Mouse (Mus musculus) midbrain, postnatal 0 days (tissue): Measurements from ENCODE around the gene Olfr1246. TPM values are rescaled to one million over a fixed set of nuclear protein-coding genes. Genes with fewer than 3 reads are reported as not detected.
A peak's percentile ranks its signal among the peaks of the same experiment; 100 is the strongest.

Source experiments
- ATAC-seq: fragments of 200-750 bp; cut with Nextera tagmentation; 2 replicates; pipeline ENCODE4 v1.8.0; 2017; ENCODE audit warnings: moderate number of reproducible peaks, mild to moderate bottlenecking, moderate TSS enrichment, moderate library complexity; ENCODE audit not compliant: low FRiP score
- DNase-seq: peaks from one replicate; pipeline ENCODE4 v3.0.0-alpha.2; 2015; ENCODE audit warnings: low spot score
- H3K27ac ChIP-seq: fragments of 300-500 bp; sonication (generic); 2 replicates; pipeline ENCODE4 v1.5.1; 2014; ENCODE audit warnings: low read depth, mild to moderate bottlenecking, low read length, mixed read lengths
- H3K27me3 ChIP-seq: fragments of 300-500 bp; sonication (generic); 2 replicates; pipeline ENCODE4 v1.6.1; 2014; ENCODE audit warnings: low read length, control low read depth, mixed read lengths; ENCODE audit not compliant: insufficient read depth
- H3K36me3 ChIP-seq: fragments of 300-500 bp; sonication (generic); 2 replicates; pipeline ENCODE4 v1.6.1; 2014; ENCODE audit warnings: low read length, control low read depth, mixed read lengths; ENCODE audit not compliant: insufficient read depth
- H3K4me1 ChIP-seq: fragments of 300-500 bp; sonication (generic); 2 replicates; pipeline ENCODE4 v1.6.1; 2014; ENCODE audit warnings: mild to moderate bottlenecking, control low read depth, antibody characterized with exemption, low read length, mixed read lengths; ENCODE audit not compliant: insufficient read depth
- H3K4me2 ChIP-seq: fragments of 300-500 bp; sonication (generic); 2 replicates; pipeline ENCODE4 v1.6.1; 2014; ENCODE audit warnings: low read depth, mild to moderate bottlenecking, low read length, mixed read lengths; ENCODE audit not compliant: poor library complexity, severe bottlenecking
- H3K4me3 ChIP-seq: fragments of 300-500 bp; sonication (generic); 2 replicates; pipeline ENCODE4 v1.5.1; 2014; ENCODE audit warnings: low read depth, mild to moderate bottlenecking, low read length, moderate library complexity
- H3K9ac ChIP-seq: fragments of 300-500 bp; sonication (generic); replicated peaks from 2 replicates; pipeline ENCODE4 v1.6.1; 2014; ENCODE audit warnings: mild to moderate bottlenecking, low read length, moderate library complexity, mixed read lengths; ENCODE audit not compliant: poor library complexity, severe bottlenecking
- H3K9me3 ChIP-seq: fragments of 300-500 bp; sonication (generic); 2 replicates; pipeline ENCODE4 v1.6.1; 2016; ENCODE audit warnings: low read length, control low read depth
- CTCF ChIP-seq: IDR thresholded peaks from 2 replicates; pipeline ENCODE4 v1.5.1; 2016; ENCODE audit warnings: antibody characterized with exemption, mild to moderate bottlenecking
- WGBS: fragments of 180-500 bp; shearing (Covaris S2); extraction: QIAGEN DNeasy Blood & Tissue Kit; methylation state at CpG from one replicate; pipeline ENCODE4 v1.1.7; 2014; 5-methylcytosine and 5-hydroxymethylcytosine counted together
- polyA plus RNA-seq: library from polyadenylated mRNA; unstranded; fragments of >200 nt; fragmentation: Nextera tagmentation; extraction: Ambion mirVana; gene quantifications from 2 replicates; pipeline ENCODE4 v1.2.1, GENCODE M21; 2015
- total RNA-seq: library from RNA; depleted of rRNA; stranded (reverse); fragments of >200 nt; gene quantifications from 2 replicates; pipeline ENCODE4 v1.2.3, GENCODE M21; 2014; rRNA removed

Gene Olfr1246
- total and polyA plus RNA-seq, 2 experiments from 2014 or later, result not detected

DNA sequence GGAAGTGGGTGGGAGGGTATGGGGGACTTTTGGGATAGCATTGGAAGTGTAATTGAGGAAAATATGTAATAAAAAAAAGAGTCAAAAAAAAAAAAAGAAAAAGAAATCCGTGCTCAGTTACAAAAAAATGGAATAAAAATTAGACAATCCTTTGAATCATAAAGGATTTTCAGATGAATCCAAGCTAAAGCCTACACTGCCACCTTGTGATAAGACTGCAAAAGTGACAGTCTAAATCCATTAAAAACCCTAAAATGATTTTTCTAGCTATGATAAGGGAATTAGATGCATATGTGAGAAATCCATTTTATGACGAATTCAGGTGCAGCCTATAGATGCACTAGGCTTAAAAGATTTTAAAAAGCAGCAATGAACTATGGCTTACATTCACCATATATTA lies 48.4 kb downstream of the Olfr1246 start:
- H3K4me3 ChIP-seq, result no peak overlapping the region
- H3K4me1 ChIP-seq, result no peaks in the 10 kb centered on the region
- TF ChIP-seq CTCF, result peak; percentile 82
- 38% methylated on average over 2 of the region's 2 CpGs for WGBS
- no peaks in the 10 kb centered on the region for H3K36me3 ChIP-seq
- ATAC-seq, result peak; percentile 38; the same call in 1 of the 2 replicates
- no peaks in the 10 kb centered on the region for H3K27me3 ChIP-seq
- no peak overlapping the region for H3K4me2 ChIP-seq
- H3K27ac ChIP-seq, result no peak overlapping the region
- no peaks in the 10 kb centered on the region for H3K9me3 ChIP-seq
- H3K9ac ChIP-seq, result no peak overlapping the region
- peak; percentile 69 for DNase-seq

- no peak for TF ChIP-seq CTCF
- Histone ChIP-seq H3K36me3 (no peaks in the 10 kb centered on the region), H3K9ac (no peak overlapping the region), H3K27me3 (no peaks in the 10 kb centered on the region), H3K9me3 (no peaks in the 10 kb centered on the region), H3K4me3 (no peak overlapping the region), H3K4me2 (no peak overlapping the region), H3K27ac (no peak overlapping the region), H3K4me1 (no peaks in the 10 kb centered on the region)
- 67% methylated on average over 1 of the region's 1 CpGs for WGBS
- no peak for DNase-seq
- no peak for ATAC-seq
Measured at GRCm38 (mm10) chr2:89539923-89540322, 53.0 kb downstream of the Olfr1246 start.

Other genes starting within 250 kb of the Olfr1246 start
- gene Olfr1234, start 228.3 kb downstream of the Olfr1246 start, total RNA-seq, result not detected in 2 replicates
- not detected in 2 replicates for gene Olfr1234, start 228.3 kb downstream of the Olfr1246 start, polyA plus RNA-seq
- not detected in 2 replicates for gene Olfr1238, start 183.5 kb downstream of the Olfr1246 start, total RNA-seq
- not detected in 2 replicates for gene Olfr1238, start 183.5 kb downstream of the Olfr1246 start, polyA plus RNA-seq
- gene Olfr1239, start 172.8 kb downstream of the Olfr1246 start, total RNA-seq, result not detected in 2 replicates
- gene Olfr1239, start 172.8 kb downstream of the Olfr1246 start, polyA plus RNA-seq, result not detected in 2 replicates
- gene Olfr1240, start 150.2 kb downstream of the Olfr1246 start, total RNA-seq, result not detected in 2 replicates
- gene Olfr1240, start 150.2 kb downstream of the Olfr1246 start, polyA plus RNA-seq, result not detected in 2 replicates
- not detected in 2 replicates for gene Olfr1241, start 106.0 kb downstream of the Olfr1246 start, total RNA-seq
- gene Olfr1241, start 106.0 kb downstream of the Olfr1246 start, polyA plus RNA-seq, result not detected in 2 replicates
- gene Olfr1242, start 94.8 kb downstream of the Olfr1246 start, total RNA-seq, result not detected in 2 replicates
- not detected in 2 replicates for gene Olfr1242, start 94.8 kb downstream of the Olfr1246 start, polyA plus RNA-seq
- gene Olfr1243, start 61.7 kb downstream of the Olfr1246 start, total RNA-seq, result not detected in 2 replicates
- gene Olfr1243, start 61.7 kb downstream of the Olfr1246 start, polyA plus RNA-seq, result not detected in 2 replicates
- gene Olfr1245, start 14.7 kb downstream of the Olfr1246 start, total RNA-seq, result not detected in 2 replicates
- gene Olfr1245, start 14.7 kb downstream of the Olfr1246 start, polyA plus RNA-seq, result not detected in 2 replicates
- not detected in 2 replicates for gene Olfr1247, start 21.0 kb upstream of the Olfr1246 start, total RNA-seq
- not detected in 2 replicates for gene Olfr1247, start 21.0 kb upstream of the Olfr1246 start, polyA plus RNA-seq
- not detected in 2 replicates for gene Olfr1248, start 25.1 kb upstream of the Olfr1246 start, total RNA-seq
- gene Olfr1248, start 25.1 kb upstream of the Olfr1246 start, polyA plus RNA-seq, result not detected in 2 replicates
- not detected in 2 replicates for gene Olfr1249, start 41.8 kb upstream of the Olfr1246 start, total RNA-seq
- not detected in 2 replicates for gene Olfr1249, start 41.8 kb upstream of the Olfr1246 start, polyA plus RNA-seq
- not detected in 2 replicates for gene Olfr1250, start 68.3 kb upstream of the Olfr1246 start, total RNA-seq
- gene Olfr1250, start 68.3 kb upstream of the Olfr1246 start, polyA plus RNA-seq, result not detected in 2 replicates
- gene Olfr1251, start 78.8 kb upstream of the Olfr1246 start, total RNA-seq, result not detected in 2 replicates
- not detected in 2 replicates for gene Olfr1251, start 78.8 kb upstream of the Olfr1246 start, polyA plus RNA-seq
- not detected in 2 replicates for gene Olfr1252, start 131.9 kb upstream of the Olfr1246 start, total RNA-seq
- not detected in 2 replicates for gene Olfr1252, start 131.9 kb upstream of the Olfr1246 start, polyA plus RNA-seq
- gene Olfr1253, start 163.9 kb upstream of the Olfr1246 start, total RNA-seq, result not detected in 2 replicates
- gene Olfr1253, start 163.9 kb upstream of the Olfr1246 start, polyA plus RNA-seq, result not detected in 2 replicates
- gene Olfr1254, start 200.5 kb upstream of the Olfr1246 start, total RNA-seq, result not detected in 2 replicates
- not detected in 2 replicates for gene Olfr1254, start 200.5 kb upstream of the Olfr1246 start, polyA plus RNA-seq
- not detected in 2 replicates for gene Olfr1255, start 218.9 kb upstream of the Olfr1246 start, total RNA-seq
- gene Olfr1255, start 218.9 kb upstream of the Olfr1246 start, polyA plus RNA-seq, result not detected in 2 replicates
- not detected in 2 replicates for gene Olfr1256, start 248.4 kb upstream of the Olfr1246 start, total RNA-seq
- gene Olfr1256, start 248.4 kb upstream of the Olfr1246 start, polyA plus RNA-seq, result not detected in 2 replicates